Mouse (Mus musculus): ENCODE data around the gene Ckb. TPM values are rescaled to one million over a fixed set of nuclear protein-coding genes. Genes with fewer than 3 reads are reported as not detected.
A peak's percentile ranks its signal among the peaks of the same experiment; 100 is the strongest.

The Ckb gene
- polyA plus RNA-seq, 1 experiment from 2014 or later = 206 TPM

DNA sequence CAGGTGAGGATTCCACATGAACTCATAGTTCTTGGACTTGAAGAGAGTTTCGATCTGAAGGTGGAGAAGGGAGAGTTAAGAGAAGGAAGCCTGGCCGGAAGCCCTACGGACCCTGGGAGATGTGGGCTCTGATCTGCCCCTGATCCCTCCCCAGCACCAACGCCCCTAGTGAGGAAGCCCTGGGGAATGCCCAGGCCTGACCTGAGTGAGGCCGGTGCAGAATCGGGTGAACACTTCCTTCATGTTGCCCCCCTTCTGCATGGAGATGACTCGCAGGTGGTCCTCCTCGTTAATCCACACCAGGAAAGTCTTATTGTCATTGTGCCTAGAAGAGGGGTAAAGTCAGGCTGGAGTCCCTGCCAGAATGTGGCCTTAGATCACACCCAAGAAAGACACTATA lies 2.2 kb downstream of the Ckb start:
- DNase-seq (ENCODE audit: low spot score) (no peak), ATAC-seq (ENCODE audit: low read depth) (no peak)
- Histone ChIP-seq H3K9me3 (ENCODE audit: control insufficient read depth, low read length) (no peaks in the 10 kb centered on the region), H3K27ac (replicated peaks; ENCODE audit: low read depth, low read length) (no peak overlapping the region), H3K27me3 (replicated peaks; ENCODE audit: control insufficient read depth, insufficient read depth, low read length) (peaks cover 49% of the 10 kb centered on the region), H3K9ac (ENCODE audit: low read depth, low read length) (no peak overlapping the region), H3K4me2 (ENCODE audit: low read depth, low read length) (peak overlapping the region; percentile 98), H3K4me3 (ENCODE audit: low read depth, low read length) (peak overlapping the region; percentile 63), H3K36me3 (ENCODE audit: control insufficient read depth, insufficient read depth, low read length) (0 out of 2 replicates have a peak, but pooled peaks cover 4% of the 10 kb centered on the region), H3K4me1 (ENCODE audit: control insufficient read depth, insufficient read depth, low read length) (peaks cover 20% of the 10 kb centered on the region)
- WGBS = 61% methylated on average over 8 of the region's 8 CpGs

DNA sequence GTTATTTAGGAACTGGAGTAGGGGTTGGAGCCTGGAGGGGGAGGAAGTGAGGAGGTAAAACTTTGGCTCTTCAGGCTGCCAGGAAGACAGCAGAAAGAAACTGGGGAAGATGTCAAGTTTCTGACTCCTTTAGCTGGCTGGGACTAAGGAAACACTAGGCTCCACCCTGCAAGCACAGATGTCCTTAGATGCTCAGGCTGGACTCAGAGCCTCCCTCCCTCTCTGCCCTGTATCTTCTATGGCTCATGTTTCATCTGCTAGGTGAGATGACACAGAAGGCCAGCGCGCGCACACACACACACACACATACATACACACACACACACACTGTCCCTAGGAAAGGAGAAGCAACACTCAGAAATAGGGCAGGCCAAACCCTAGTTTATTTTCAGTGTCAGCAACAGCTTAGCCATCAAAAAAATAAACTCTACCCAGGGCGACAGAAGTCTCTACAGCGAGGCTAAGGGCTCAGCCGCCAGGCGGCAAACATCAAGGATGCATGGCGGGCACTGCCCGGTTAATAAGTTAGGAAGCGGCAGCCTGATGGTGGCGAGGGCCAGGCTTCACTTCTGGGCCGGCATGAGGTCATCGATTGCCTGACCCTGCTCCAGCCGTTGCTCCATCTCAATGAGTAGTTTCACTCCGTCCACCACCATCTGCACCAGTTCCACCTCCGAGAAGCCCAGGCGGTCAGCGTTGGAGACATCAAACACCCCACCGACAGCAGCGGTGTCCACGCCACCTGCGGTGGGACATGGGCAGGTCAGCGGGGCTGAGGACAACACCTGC lies 2.9 kb downstream of the Ckb start:
- 62% methylated on average over 21 of the region's 23 CpGs for WGBS
- Histone ChIP-seq H3K4me2 (ENCODE audit: low read depth, low read length) (peak overlapping the region; percentile 98), H3K4me3 (ENCODE audit: low read depth, low read length) (0 out of 2 replicates have a peak overlapping the region, but pooled peaks have one; percentile 17), H3K9ac (ENCODE audit: low read depth, low read length) (peak overlapping the region; percentile 44), H3K27me3 (replicated peaks; ENCODE audit: control insufficient read depth, insufficient read depth, low read length) (peaks cover 47% of the 10 kb centered on the region), H3K27ac (replicated peaks; ENCODE audit: low read depth, low read length) (peak overlapping the region; percentile 82), H3K9me3 (ENCODE audit: control insufficient read depth, low read length) (no peaks in the 10 kb centered on the region), H3K36me3 (ENCODE audit: control insufficient read depth, insufficient read depth, low read length) (0 out of 2 replicates have a peak, but pooled peaks cover 5% of the 10 kb centered on the region), H3K4me1 (ENCODE audit: control insufficient read depth, insufficient read depth, low read length) (peaks cover 20% of the 10 kb centered on the region)
- no peak for ATAC-seq (ENCODE audit: low read depth)
- peak; percentile 64 for DNase-seq (ENCODE audit: low spot score)

DNA sequence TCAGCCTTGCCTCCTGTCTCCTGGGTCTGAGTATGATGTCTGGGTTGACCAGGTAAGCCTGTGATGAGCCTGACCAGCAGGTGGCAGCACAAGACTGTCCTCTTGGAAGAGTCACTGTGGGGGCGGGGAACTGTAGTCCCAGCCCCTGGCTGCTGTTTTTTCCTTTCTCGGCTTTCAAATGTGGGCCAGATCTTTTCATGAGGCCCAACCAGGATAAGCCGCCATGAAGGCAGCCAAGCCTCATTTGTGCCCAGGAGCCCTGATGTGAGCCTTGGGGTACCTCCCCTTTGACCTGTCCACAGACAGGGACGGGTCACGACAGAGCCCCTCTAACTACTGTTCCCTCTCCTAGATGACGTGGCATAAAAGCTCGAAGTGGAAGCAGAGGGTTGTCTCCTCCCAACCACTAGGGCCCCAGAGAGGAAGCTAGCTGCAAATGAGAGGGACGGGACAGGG lies 3.7 kb downstream of the Ckb start:
- Histone ChIP-seq H3K4me3 (ENCODE audit: low read depth, low read length) (peak overlapping the region; percentile 17; the same call in 1 of the 2 replicates), H3K27ac (replicated peaks; ENCODE audit: low read depth, low read length) (peak overlapping the region; percentile 82), H3K4me1 (ENCODE audit: control insufficient read depth, insufficient read depth, low read length) (peaks cover 24% of the 10 kb centered on the region), H3K36me3 (ENCODE audit: control insufficient read depth, insufficient read depth, low read length) (0 out of 2 replicates have a peak, but pooled peaks cover 5% of the 10 kb centered on the region), H3K27me3 (replicated peaks; ENCODE audit: control insufficient read depth, insufficient read depth, low read length) (peaks cover 40% of the 10 kb centered on the region), H3K9me3 (ENCODE audit: control insufficient read depth, low read length) (no peaks in the 10 kb centered on the region), H3K4me2 (ENCODE audit: low read depth, low read length) (peak overlapping the region; percentile 50), H3K9ac (ENCODE audit: low read depth, low read length) (peak overlapping the region; percentile 44)
- DNase-seq (ENCODE audit: low spot score) = peak; percentile 97
- 2% methylated on average over 8 of the region's 8 CpGs for WGBS
- ATAC-seq (ENCODE audit: low read depth) = peak; percentile 69

DNA sequence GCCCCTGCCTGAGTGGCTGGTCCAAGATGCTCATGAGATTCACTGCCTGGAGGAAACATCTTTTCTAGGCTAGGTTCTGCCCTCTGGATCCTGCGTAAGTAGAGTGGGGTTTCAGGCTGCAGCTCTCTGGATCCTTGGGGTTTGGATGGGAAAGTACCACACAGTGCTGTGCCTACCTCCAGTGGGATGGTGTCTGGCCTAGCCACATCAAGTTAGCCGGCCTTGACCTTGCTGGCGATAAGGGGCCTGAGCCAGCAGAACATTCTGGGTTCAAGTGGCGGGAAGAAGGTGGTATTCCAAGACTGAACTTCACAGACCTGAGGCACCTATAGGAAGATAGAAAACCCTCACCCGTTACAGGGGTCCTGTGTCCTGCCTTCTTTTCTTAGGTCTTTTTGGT lies 4.7 kb downstream of the Ckb start:
- H3K4me2 ChIP-seq (ENCODE audit: low read depth, low read length) = no peak overlapping the region
- H3K27ac ChIP-seq (replicated peaks; ENCODE audit: low read depth, low read length) = no peak overlapping the region
- DNase-seq (ENCODE audit: low spot score) = no peak
- 91% methylated on average over 5 of the region's 5 CpGs for WGBS
- H3K4me1 ChIP-seq (ENCODE audit: control insufficient read depth, insufficient read depth, low read length) = peaks cover 21% of the 10 kb centered on the region
- ATAC-seq (ENCODE audit: low read depth) = no peak
- 0 out of 2 replicates have a peak, but pooled peaks cover 5% of the 10 kb centered on the region for H3K36me3 ChIP-seq (ENCODE audit: control insufficient read depth, insufficient read depth, low read length)
- peaks cover 29% of the 10 kb centered on the region for H3K27me3 ChIP-seq (replicated peaks; ENCODE audit: control insufficient read depth, insufficient read depth, low read length)
- no peak overlapping the region for H3K9ac ChIP-seq (ENCODE audit: low read depth, low read length)
- no peaks in the 10 kb centered on the region for H3K9me3 ChIP-seq (ENCODE audit: control insufficient read depth, low read length)
- no peak overlapping the region for H3K4me3 ChIP-seq (ENCODE audit: low read depth, low read length)

DNA sequence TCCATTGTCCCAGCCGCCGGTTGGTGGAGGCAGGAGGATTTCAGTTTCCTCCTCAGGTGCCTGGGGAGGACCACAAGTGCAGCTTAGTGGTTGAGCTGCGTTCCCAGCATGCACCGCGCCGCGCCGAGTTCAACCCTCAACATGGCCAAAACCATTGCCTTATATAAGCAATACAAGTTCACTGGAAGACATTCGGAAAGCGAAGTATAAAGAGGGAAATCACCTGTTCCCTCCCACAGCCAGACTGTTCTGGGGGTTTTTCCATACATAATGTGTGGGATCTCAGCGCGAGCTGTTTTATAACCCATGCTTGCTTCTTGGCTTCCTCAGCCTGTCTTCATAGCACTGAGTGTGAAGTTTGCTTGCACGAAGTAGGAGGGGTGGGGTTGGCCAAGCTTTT lies 5.8 kb downstream of the Ckb start:
- ATAC-seq (ENCODE audit: low read depth) (no peak), DNase-seq (ENCODE audit: low spot score) (no peak)
- H3K27ac ChIP-seq (replicated peaks; ENCODE audit: low read depth, low read length) = no peak overlapping the region
- H3K4me1 ChIP-seq (ENCODE audit: control insufficient read depth, insufficient read depth, low read length) = peaks cover 15% of the 10 kb centered on the region
- WGBS = 76% methylated on average over 13 of the region's 13 CpGs
- H3K9me3 ChIP-seq (ENCODE audit: control insufficient read depth, low read length) = no peaks in the 10 kb centered on the region
- H3K4me3 ChIP-seq (ENCODE audit: low read depth, low read length) = no peak overlapping the region
- H3K27me3 ChIP-seq (replicated peaks; ENCODE audit: control insufficient read depth, insufficient read depth, low read length) = peaks cover 18% of the 10 kb centered on the region
- no peak overlapping the region for H3K4me2 ChIP-seq (ENCODE audit: low read depth, low read length)
- H3K36me3 ChIP-seq (ENCODE audit: control insufficient read depth, insufficient read depth, low read length) = peaks cover 11% of the 10 kb centered on the region; the same call in 1 of the 2 replicates
- no peak overlapping the region for H3K9ac ChIP-seq (ENCODE audit: low read depth, low read length)

DNA sequence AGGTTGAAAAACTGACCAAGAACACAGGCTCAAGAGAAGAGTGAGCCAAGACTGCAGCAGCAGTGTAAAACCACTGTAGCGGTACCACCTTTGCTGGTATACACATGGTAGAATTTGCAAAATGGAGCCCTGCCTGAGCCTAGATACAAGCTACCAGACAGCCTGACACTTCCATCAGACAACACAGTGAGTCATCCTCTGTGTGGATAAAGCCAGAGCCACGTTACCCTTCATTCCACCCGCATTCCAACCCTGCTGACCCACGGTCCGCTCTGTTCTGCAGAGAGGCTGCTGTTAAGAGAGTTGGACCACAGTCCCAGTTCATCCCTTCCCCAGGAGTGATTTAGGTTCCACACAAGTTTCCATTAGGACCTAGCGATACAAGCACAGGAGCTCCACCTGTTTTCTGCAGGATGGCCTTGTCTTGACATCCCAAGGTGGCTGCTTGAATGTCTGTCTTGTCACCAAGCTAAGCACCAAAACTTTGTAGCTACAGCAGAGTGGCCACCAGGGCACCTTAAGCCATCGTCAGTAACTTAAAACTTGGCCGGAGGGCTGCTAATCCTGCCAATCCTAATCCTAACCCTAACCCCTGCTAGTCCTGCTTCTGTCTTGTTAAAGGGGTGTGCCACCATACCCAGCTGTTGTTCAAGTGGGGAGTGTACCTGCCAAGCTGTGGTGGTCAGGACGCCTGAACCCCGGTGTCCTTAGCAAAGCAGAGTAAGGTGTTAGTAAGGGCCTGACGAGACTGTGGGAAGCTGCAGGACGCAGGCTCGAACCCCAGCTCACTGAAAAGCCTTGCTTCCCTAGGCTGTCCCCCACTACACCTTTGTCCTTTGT lies 6.9 kb downstream of the Ckb start:
- H3K4me3 ChIP-seq (ENCODE audit: low read depth, low read length) = no peak overlapping the region
- H3K4me1 ChIP-seq (ENCODE audit: control insufficient read depth, insufficient read depth, low read length) = peaks cover 12% of the 10 kb centered on the region
- ATAC-seq (ENCODE audit: low read depth) = no peak
- no peak for DNase-seq (ENCODE audit: low spot score)
- H3K27ac ChIP-seq (replicated peaks; ENCODE audit: low read depth, low read length) = no peak overlapping the region
- WGBS = 80% methylated on average over 13 of the region's 13 CpGs
- H3K27me3 ChIP-seq (replicated peaks; ENCODE audit: control insufficient read depth, insufficient read depth, low read length) = peaks cover 7% of the 10 kb centered on the region
- H3K36me3 ChIP-seq (ENCODE audit: control insufficient read depth, insufficient read depth, low read length) = peaks cover 20% of the 10 kb centered on the region
- H3K4me2 ChIP-seq (ENCODE audit: low read depth, low read length) = no peak overlapping the region
- H3K9ac ChIP-seq (ENCODE audit: low read depth, low read length) = no peak overlapping the region
- H3K9me3 ChIP-seq (ENCODE audit: control insufficient read depth, low read length) = no peaks in the 10 kb centered on the region

DNA sequence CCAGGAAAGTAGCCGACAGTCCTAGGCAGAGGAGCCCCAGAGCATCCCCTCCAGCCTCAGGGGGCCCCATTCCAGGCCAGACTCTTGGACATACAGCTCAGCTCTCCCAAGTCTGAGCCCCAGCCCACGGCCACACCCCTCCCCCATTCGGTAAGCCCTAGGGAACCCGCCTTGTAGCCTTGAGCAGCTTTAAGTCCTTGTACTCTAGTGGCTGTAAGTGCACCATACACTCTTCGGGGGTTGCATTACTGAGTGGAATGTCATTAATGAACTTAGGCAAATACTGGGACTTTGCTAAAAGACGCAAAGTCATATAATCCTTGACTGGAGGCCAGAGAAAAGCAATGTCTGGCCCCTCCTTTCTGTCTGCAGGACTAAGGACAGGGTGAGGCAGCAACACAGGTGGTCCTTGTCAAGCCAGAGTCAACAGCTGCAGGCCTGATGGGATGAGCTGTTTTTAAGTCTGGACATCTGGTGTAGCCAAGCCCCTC lies 7.9 kb downstream of the Ckb start:
- Histone ChIP-seq H3K27ac (replicated peaks; ENCODE audit: low read depth, low read length) (peak overlapping the region; percentile 72), H3K9me3 (ENCODE audit: control insufficient read depth, low read length) (no peaks in the 10 kb centered on the region), H3K36me3 (ENCODE audit: control insufficient read depth, insufficient read depth, low read length) (peaks cover 29% of the 10 kb centered on the region), H3K27me3 (replicated peaks; ENCODE audit: control insufficient read depth, insufficient read depth, low read length) (no peaks in the 10 kb centered on the region), H3K9ac (ENCODE audit: low read depth, low read length) (no peak overlapping the region), H3K4me2 (ENCODE audit: low read depth, low read length) (0 out of 2 replicates have a peak overlapping the region, but pooled peaks have one; percentile 3), H3K4me1 (ENCODE audit: control insufficient read depth, insufficient read depth, low read length) (peaks cover 9% of the 10 kb centered on the region), H3K4me3 (ENCODE audit: low read depth, low read length) (no peak overlapping the region)
- DNase-seq (ENCODE audit: low spot score) (peak; percentile 86), ATAC-seq (ENCODE audit: low read depth) (peak; percentile 71)
- WGBS = 38% methylated on average over 6 of the region's 6 CpGs

Measured in embryonic facial prominence, embryonic 14.5 days (tissue).